Mouse (Mus musculus) mouse trophoblast stem cell (cell line): ENCODE results near the gene Gstm2.
"Not testable (repeated sequence)": the region's sequence is repeated elsewhere in the genome, so short reads cannot be mapped to it uniquely, and the experiment has no call there.

Experiments used
- in situ Hi-C, 2 experiments: fragments of 300-500 bp; cut with MseI, MboI; formaldehyde crosslinking; loops; 2 replicates in 1 of 2; 3 replicates in 1 of 2; pipeline ENCODE4 v1.15.1; 2025

The Gstm2 gene

DNA sequence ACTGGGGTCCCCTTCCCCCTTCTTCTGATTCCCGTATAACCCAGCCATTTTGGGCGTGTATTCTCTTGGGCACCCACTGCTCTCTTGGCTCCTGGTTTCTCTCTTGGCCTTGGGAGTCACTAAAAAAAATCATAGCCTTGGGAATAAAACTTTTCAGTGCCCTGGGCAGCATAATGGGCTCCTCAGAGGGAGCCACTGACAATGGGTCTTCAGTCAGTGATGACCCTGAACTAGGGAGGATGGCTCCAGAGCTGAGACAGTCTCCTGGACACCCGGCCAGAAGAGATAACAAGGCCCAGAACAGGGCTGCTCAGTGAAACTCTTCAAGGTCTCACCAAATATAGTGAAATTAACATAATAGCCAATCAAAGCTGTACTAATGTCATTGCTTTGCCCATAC is 12.3 kb upstream of the Gstm2 start:
- in situ Hi-C loops = no loop called here

DNA sequence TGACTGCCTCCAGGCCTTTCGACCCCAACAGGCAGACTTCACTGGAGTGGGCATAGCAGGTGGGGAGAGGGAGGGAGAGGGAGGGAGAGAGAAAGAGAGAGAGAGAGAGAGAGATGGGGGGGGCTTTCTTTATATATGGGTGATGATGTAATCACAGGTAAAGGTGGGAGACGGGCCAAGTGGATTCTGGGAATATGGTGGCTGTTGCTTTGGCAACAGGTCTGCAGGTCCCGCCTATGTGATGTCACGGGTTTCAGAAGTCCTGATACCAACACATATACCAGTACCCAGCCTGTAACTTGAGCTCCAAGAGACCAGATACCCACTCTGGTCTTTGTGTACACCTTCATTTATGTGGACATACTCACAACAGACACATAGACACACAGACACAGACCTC is 10.3 kb upstream of the Gstm2 start:
- in situ Hi-C loops = no loop called here

DNA sequence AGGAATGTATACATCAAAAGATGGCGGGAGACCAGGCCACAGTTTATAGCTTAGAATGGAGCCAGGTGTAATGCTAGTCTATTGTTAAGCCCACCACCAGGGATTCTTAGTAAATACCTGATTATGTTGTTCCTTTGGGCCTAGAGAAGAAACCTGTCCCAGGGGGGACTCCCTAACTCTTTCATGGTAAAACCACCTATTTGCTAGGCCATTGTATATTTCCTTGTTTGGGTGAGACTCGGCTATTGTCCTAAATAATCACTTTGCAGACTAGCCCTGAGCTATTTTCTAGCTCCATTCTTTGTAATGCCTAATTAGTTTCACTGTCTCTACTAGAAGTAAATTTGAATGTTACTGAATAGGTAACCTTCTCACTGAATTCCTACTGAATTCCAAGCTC is 9.7 kb upstream of the Gstm2 start:
- in situ Hi-C loops = not testable (repeated sequence)

DNA sequence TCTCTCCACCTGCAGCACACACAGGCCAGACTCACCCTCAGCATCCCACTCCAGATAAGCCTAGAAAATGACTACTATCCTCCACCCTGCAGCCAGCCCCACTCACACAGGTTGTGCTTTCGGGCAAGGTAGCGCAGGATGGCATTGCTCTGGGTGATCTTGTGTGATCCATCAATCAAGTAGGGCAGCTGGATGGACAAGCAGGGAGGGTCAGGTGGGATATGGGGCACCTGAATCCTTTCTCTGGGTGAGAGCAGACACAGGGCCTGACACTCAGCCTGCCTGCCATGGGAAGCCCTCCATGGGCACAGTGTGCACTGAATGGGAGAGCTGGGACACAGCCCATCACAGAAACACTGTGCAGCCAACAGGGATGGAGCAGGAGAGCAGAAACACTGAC is 1.1 kb downstream of the Gstm2 start:
- in situ Hi-C loops = not testable (repeated sequence)

DNA sequence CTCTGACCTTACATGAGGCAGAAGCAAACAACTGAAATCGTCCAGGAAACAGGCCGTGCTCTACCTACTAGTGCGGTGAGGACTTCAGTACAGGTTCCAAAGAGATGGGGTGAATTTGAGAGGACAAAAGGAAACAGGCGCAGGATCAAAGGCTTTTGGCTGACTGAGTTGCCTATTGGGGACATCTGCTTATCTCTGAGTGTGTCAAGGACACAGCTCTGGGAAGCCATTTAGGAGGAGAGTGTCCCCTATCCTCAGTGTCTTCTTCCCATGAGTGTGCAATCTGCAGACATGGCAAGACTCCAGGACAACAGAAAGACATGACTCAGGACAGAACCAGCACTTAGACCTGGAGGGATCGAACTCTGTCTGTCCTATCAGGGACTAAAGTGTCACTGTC is 1.8 kb downstream of the Gstm2 start:
- in situ Hi-C loops = no loop called here

DNA sequence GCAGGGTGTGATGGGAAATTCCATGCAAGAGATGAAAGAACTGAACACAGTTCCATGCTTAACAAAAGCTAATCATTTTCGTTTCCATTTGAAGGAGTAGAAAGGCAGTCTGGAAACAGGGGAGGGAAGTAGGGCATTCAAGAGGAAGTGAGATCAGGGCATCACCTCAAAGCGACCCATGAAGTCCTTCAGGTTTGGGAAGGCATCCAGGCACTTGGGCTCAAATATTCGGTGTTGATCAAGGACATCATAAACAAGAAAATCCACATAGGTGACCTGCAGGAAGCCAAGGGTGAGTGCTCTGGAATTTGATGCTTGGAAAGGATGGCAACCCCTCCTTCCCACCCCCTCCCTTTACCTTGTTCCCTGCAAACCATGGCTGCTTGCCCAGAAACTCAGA is 2.5 kb downstream of the Gstm2 start:
- in situ Hi-C loops = no loop called here

DNA sequence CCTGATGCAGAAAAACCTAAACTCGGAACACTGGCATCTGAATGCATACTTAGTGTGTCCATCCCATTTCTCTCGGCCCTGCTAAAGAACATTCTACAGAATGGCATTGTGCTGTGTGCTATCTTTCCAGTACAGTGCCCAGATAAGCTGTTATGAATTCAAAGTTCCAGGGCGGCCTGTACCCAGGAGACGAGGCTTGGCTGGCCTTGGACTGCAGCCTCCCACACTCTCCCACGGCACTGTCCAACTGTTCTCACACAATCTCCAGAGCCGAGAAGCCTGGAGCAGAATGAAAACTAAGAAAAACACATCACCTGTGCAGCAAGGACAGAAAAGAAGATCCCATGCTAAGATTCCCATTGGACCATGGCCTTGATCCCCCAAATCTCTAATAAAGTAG is 3.5 kb downstream of the Gstm2 start:
- in situ Hi-C loops = no loop called here

DNA sequence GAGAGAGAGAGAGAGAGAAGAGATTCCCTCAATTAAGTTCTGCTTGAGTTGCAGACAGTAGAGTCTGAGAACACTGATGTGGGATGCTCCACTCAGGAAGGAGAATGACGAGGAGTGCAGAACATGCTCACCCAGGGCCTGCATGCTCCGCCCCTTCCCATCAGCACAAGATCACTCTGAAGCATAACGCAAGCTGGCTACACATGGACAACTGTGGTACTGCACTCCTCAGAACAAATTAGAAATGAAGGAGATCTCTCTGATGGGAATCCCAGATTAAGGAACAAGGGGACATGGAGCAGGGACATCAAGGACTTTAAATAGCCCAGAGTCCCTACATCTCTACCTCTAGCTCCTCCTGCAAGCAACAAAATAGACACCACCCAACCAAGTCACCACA is 5.0 kb downstream of the Gstm2 start:
- in situ Hi-C loops = no loop called here

DNA sequence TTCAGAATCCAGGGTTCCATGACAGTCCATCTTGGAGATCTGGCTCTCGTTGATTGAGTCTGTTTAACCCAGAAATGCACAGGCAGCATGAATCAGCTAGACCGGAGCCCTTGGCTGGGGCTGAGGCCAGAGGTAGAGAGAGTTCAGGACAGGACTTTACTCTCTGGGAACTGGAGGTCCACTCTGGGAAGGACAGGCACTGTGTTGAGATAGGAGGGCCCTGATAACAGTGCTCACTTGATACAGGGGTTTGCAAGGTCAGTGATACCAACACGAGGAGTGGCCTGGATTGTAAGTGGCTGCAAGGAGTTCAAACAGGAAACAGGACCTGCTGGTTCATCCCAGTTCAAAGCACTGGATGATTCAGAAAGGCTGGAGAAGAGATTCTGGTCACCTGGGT is 8.6 kb downstream of the Gstm2 start:
- in situ Hi-C loops = no loop called here

DNA sequence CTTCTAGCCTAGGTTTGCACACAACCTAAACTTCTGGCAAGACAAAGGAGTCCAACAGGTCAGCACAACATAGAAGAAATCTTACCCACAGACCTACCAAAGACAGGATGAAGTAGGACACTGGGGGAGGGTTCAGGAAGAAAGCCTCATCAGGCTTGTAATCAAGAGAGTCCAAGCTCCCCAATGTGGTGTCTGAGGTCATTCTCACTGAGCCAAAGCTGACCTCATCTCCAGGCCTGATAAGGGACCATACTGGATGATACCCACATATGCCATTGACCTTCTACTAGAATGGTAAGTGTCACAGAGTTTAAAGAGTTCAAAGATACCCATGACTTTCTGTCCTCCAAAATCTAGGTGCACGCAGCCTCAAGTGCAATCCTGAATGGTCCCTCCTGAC is 12.0 kb downstream of the Gstm2 start:
- in situ Hi-C loops = no loop called here

DNA sequence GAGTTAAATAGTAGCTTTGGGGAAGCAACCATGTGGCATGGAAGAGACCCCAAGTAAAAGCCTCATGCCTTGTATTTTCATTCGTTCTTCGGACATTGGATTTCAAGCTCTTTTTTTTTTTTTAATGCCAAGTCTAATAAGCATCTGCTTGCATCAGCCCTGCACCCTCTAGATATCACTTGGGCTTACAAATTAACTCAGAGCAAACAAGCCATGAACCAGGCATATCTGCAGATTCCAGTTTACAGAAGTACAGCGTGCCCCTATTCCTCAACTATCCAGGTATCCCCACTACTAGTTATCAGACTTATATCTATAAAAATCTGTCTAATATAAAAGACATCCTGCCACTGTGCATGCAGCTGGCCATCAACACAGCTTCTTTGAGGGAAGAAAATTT is 14.2 kb downstream of the Gstm2 start:
- in situ Hi-C loops = no loop called here

DNA sequence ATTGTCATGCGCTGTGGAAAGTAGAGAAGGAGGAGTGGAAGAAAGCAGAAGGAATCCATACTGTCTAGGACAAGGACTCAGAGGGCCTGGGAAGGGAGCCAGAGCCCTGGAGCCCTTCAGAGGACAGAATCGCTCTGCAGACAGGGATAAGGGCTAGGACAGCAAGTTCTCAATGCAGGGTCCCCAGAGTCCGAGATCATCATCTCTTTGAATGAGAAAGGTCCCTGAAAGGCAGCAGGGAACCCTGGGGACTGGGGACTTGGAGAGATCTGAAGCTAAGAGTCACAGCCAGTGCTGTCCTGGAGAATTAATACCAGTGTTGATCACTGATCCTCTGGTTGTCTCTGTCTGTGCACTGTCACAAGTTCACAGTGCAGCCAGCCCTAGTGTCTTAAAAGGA is 15.2 kb downstream of the Gstm2 start:
- in situ Hi-C loops = not testable (repeated sequence)

DNA sequence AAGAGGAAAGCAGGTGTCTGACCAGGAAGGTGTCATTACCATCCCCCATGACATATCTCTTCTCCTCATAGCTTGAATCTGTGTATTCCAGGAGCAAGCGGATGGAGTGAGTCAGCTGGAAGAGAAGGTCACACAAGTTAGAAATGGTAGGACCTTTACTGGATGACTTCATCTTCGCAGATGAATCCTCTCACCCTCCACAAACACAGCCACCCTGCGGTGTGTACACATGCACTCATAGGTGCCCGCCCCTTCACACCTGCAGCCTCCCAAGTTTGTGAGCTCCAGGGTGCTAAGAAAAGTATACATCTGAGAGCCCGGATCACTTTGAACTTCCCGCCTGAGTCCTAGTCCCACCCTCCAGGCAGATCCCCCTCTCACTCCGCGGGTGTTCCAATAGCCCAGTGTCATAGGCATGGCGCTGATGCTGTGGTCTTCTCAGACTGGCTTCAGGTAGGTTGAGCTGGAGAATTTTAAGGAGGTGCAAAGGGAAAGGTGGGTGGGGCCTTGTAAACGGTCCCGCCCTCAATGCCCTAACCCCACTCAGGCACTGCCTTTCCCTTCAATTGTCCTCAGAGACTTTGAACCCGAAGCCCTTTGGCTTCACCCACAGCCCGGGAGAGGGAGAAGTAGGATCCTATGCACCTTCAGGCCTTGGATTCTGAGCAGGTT is 17.4 kb downstream of the Gstm2 start, which contains the start of gene Gstm3:
TSS of gene Gstm3 (minus strand) at position 560 of the 672 bp plus-strand sequence.
- in situ Hi-C loops = no loop called here

DNA sequence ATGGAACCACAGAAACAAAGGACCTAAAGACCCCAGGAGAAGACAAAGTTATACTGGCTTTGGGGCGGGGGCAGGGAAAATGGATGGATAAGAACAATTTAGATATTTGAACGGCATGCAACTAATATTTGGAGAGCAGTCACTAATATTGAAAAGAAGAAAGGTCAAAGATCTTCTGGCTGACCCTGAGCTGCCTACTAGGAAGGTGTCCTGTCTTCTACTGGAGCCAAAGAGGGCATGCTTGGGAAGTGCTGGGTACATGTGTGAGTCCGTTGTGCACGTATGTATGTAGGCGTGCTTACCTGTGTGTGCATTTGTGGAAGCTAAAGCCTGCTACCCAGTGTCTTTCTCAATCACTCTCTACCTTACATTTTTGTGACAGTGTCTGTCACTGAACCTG is 19.6 kb downstream of the Gstm2 start:
- in situ Hi-C loops = no loop called here

DNA sequence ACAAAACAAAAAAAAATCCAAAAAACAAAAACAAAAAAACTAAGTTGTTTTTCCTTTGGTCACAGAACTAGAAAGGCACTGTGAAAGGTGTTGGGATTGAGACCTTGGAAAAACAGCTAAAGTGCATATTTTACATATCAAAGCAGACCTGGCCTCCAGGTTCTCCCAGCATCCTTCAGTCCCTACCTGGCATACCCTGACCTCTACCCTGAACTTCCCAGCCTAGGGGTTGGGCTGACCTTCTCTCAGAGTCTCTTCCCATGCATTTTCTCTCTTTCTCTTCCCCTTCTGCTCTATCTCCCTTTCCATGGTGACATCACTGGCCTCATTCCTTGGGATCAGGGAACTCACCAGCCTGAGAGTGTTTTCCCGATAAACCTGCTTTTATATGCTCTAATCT is 20.7 kb downstream of the Gstm2 start:
- in situ Hi-C loops = no loop called here

DNA sequence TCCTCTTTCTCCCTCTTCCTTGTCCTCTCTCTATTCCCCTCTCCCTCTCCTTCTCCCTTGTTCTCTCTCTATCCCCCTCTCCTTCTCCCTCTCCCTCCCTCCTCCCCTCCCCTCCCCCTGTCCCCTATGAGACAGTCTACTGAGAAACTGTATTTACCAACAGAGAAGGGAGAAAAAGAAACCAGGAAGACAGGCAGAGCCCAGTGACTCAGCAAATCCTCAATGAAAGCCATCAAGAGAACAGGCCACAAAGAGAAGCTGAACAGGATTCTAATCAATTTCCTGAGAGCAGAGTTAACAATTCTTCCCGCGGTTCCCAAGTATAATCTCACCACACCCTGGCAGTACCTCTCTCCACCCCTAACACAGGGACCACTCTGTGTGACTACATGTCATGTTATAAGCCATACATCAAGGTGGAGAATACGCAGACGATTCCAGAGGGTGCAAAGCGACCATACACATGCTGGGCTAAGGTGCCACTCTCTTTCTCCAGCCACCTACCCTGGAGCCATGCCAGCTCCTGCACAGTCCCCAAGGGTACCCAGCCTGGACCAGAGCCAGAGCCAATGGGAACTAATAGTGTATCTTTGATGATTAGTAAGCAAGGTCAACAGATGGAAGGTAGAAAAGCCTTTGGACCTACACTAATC is 21.5 kb downstream of the Gstm2 start:
- in situ Hi-C loops = no loop called here

DNA sequence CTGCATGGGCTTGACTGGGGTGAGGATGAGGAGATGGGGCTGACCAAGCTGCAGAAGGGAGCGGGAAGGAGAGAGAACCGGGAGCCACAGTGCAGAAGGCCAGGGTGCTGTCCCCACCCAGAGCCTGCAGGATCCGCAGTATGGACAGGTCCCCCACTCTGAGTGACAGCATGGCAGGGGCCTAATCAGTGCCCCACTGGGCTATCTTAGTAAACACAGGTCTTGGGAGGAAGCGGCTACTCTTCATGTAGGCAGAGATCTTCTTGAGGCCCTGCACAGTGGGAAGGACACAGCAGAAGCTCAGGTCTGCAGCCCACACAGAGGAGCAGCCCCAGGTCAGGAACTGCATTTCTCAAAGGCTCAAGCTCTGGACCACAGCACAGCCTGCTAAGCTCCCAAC is 22.2 kb downstream of the Gstm2 start:
- in situ Hi-C loops = no loop called here

DNA sequence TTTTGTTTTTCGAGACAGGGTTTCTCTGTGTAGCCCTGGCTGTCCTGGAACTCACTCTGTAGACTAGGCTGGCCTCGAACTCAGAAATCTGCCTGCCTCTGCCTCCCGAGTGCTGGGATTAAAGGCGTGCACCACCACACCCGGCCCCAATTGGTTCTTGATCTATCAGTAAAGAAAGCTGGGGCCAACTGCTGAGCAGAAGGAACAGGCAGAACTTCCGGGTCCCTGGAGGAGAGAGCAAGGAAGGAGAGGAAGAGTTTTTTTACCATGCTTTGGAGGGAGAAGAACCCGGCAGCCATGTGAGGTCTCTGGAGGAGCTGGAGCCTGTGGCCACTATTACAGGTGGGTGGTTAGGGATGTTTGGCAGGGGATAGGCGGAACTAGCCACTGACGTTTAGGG is 31.0 kb downstream of the Gstm2 start:
- in situ Hi-C loops = not testable (repeated sequence)

DNA sequence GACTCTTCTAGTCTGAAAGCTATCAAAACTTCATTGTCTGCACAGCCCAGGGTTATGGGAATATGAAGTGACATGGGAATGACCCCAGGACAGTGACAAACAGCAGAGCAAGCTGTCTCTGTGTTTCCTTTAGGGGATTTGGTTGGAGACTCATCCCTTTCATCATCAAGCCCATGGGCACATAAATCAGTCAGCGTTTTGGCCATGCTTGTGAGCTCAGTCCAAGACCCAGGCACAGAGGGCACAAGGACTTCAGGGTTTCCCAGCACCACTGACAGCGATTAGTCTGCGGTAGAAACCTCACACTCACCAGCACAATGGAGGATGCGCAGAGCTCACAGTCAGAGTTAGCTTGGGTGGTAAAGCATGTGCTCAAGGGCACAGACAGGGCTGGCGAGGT is 32.3 kb downstream of the Gstm2 start:
- in situ Hi-C loops = no loop called here

DNA sequence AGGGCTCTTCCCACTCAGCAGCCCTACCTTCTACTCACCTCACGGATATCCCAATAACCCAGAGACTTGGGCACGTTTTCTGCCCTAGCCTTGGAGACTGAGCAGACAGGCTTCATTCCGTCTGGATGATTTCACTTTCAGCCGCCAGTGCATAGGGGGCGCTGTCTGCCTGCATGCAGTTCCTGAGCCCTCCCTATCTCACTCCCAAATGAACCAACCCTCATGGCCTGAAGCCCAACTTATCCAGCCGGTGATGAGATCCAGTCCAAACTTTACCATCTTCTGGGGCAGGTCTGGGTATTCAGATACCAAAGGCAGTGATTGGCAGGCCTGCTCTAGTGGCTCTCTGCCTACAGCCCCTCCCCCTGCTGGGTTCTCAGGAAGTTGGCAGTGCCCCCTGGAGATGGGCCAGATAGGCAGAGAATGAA is 32.9 kb downstream of the Gstm2 start:
- in situ Hi-C loops = no loop called here

DNA sequence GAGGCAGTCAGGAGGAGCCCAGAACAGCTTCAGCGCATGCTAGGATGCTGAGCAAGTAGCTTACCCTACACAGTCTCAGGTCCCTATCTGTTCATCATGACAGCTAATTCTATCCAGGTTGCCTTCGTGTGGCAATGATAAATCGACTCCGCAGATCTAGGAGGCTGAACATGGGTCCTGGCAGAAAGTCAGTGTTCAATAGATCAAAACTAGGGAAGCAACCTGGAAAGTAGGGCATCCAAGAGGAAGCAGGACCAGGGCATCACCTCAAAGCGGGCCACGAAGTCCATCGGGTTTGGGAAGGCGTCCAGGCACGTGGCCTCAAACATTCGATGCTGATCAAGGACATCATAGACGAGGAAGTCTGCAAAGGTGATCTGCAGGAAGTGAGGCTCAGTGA is 35.7 kb downstream of the Gstm2 start:
- in situ Hi-C loops = no loop called here

DNA sequence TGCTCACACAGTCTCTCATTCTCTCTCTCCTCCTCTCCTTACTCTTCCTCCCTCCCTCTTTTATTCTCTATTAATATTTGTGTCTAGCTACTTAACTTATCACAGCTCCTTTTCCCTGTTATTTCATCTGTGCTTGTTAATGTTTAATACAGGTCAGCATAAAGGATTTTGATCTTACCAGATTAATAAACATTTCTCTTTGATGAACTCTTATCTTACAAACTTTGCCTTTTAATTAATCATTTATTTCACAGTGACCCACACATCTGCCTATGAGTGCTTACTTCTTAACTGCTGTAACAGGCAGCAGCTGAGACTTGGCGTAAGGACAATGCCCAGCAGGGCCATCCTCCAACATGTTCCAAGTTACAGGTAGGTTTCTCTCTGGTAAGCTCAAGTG is 36.8 kb downstream of the Gstm2 start:
- in situ Hi-C loops = not testable (repeated sequence)

DNA sequence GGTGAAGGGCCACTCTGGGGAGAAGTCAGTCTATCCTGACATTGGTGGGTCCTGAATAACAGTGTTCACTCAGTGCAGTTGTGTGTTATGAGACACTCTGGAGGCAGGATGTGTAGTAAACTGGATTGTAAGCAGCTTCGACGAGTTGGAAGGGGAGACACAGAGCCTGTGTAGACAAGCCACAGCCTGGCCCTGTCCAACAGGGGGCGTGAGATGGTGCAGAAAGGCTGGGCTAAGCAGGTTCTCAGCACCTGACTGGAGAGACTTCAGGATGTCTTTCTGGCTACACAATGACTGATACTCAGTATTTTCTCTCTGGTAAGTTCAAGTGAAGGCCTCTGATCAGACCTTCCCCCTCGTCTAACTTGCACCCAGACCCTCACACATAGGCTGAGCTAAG is 40.5 kb downstream of the Gstm2 start:
- in situ Hi-C loops = no loop called here
